Mouse (Mus musculus): ENCODE measurements around the gene Atg9b. TPM values are rescaled to one million over a fixed set of nuclear protein-coding genes. Genes with fewer than 3 reads are reported as not detected.

Atg9b gene
- 0.54 and 0.94 TPM in 2 replicates for polyA plus RNA-seq (2015; fragmentation: Nextera tagmentation; extraction: Ambion mirVana)

GRCm38 (mm10) chr5:24391864-24392263 lies at the start of gene Atg9b:
TSS of gene Atg9b (minus strand) at chr5:24392143.
- DNase-seq (ENCODE audit: low spot score) (no peak), ATAC-seq (no peak)
- Histone ChIP-seq H3K4me2 (replicated peaks; ENCODE audit: low read depth, low read length) (no peak within 1 kb of the TSS), H3K9ac (replicated peaks; ENCODE audit: low read depth) (no peak within 1 kb of the TSS), H3K27me3 (replicated peaks; ENCODE audit: insufficient read depth, low read length) (peaks cover 7% of the 10 kb centered on the region; the same call in 1 of the 2 replicates), H3K4me3 (ENCODE audit: low read depth, low read length) (no peak within 1 kb of the TSS), H3K36me3 (ENCODE audit: insufficient read depth, low read length) (no peaks in the 10 kb centered on the region), H3K4me1 (ENCODE audit: insufficient read depth, low read depth, low read length) (peaks cover 16% of the 10 kb centered on the region), H3K9me3 (ENCODE audit: low read length) (no peaks in the 10 kb centered on the region), H3K27ac (ENCODE audit: low read length) (no peak within 1 kb of the TSS)
- WGBS, result 83% methylated on average over 2 of the region's 7 CpGs
- TF ChIP-seq CTCF (IDR thresholded peaks at IDR 0.05), result no peak
- TF ChIP-seq EP300 (IDR thresholded peaks at IDR 0.05), result no peak

DNA sequence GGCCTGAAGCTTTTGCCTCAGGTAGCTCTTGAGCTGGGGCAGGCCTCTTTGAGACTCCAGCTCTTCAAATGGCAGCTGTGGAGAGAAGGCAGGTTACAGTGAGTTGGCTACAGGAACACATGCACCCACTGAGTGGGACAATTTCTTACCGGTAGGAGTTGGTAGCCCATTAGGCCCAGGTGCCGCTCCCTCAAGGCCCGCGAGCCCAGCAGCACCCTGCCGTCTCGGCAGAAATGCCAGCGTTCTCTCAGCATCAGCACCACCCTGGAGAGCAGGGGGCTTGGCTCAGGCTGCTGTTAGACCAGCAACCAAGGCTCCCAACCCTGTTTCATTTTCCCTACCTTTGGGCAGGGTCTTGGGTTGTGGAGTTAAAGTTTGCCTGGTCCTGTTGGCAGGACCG lies 49.2 kb upstream of the Atg9b start:
- TF ChIP-seq CTCF (IDR thresholded peaks at IDR 0.05) (no peak), EP300 (IDR thresholded peaks at IDR 0.05) (no peak)
- DNase-seq (ENCODE audit: low spot score) (no peak), ATAC-seq (no peak)
- H3K27me3 ChIP-seq (replicated peaks; ENCODE audit: insufficient read depth, low read length), result no peaks in the 10 kb centered on the region
- H3K27ac ChIP-seq (ENCODE audit: low read length), result no peak overlapping the region
- H3K4me1 ChIP-seq (ENCODE audit: insufficient read depth, low read depth, low read length), result peaks cover 10% of the 10 kb centered on the region
- H3K9me3 ChIP-seq (ENCODE audit: low read length), result no peaks in the 10 kb centered on the region
- H3K36me3 ChIP-seq (ENCODE audit: insufficient read depth, low read length), result peaks cover 27% of the 10 kb centered on the region
- H3K4me3 ChIP-seq (ENCODE audit: low read depth, low read length), result no peak overlapping the region
- H3K4me2 ChIP-seq (replicated peaks; ENCODE audit: low read depth, low read length), result no peak overlapping the region
- H3K9ac ChIP-seq (replicated peaks; ENCODE audit: low read depth), result no peak overlapping the region
- 92% methylated on average over 8 of the region's 8 CpGs for WGBS

DNA sequence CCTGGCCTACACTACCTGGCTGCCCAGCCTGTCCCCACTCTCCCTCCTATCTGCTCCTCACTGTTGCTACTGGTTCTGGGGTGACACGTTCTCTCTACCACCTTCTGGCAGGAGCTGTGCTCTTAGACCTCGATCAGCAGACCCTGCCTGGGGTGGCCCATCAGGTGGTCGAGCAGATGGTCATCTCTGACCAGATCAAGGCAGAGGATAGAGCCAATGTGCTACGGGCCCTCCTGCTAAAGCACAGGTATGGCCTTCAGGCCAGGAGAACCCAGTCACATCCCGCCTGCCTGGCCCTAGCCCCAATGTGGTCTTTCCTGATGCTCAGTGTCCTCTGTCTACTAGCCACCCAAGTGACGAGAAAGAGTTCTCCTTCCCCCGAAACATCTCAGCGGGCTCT lies 42.0 kb upstream of the Atg9b start:
- WGBS, result 82% methylated on average over 8 of the region's 8 CpGs
- H3K9me3 ChIP-seq (ENCODE audit: low read length), result no peaks in the 10 kb centered on the region
- TF ChIP-seq EP300 (IDR thresholded peaks at IDR 0.05), result no peak
- TF ChIP-seq CTCF (IDR thresholded peaks at IDR 0.05), result no peak
- no peak overlapping the region for H3K4me3 ChIP-seq (ENCODE audit: low read depth, low read length)
- no peak for DNase-seq (ENCODE audit: low spot score)
- peaks cover 69% of the 10 kb centered on the region for H3K36me3 ChIP-seq (ENCODE audit: insufficient read depth, low read length)
- H3K27me3 ChIP-seq (replicated peaks; ENCODE audit: insufficient read depth, low read length), result no peaks in the 10 kb centered on the region
- no peak overlapping the region for H3K27ac ChIP-seq (ENCODE audit: low read length)
- H3K9ac ChIP-seq (replicated peaks; ENCODE audit: low read depth), result no peak overlapping the region
- H3K4me2 ChIP-seq (replicated peaks; ENCODE audit: low read depth, low read length), result no peak overlapping the region
- no peaks in the 10 kb centered on the region for H3K4me1 ChIP-seq (ENCODE audit: insufficient read depth, low read depth, low read length)
- no peak for ATAC-seq

- Histone ChIP-seq H3K9ac (replicated peaks; ENCODE audit: low read depth) (no peak overlapping the region), H3K9me3 (ENCODE audit: low read length) (no peaks in the 10 kb centered on the region), H3K27ac (ENCODE audit: low read length) (no peak overlapping the region), H3K4me1 (ENCODE audit: insufficient read depth, low read depth, low read length) (peaks cover 27% of the 10 kb centered on the region), H3K4me2 (replicated peaks; ENCODE audit: low read depth, low read length) (peak overlapping the region; percentile 39), H3K4me3 (ENCODE audit: low read depth, low read length) (no peak overlapping the region), H3K36me3 (ENCODE audit: insufficient read depth, low read length) (peaks cover 35% of the 10 kb centered on the region), H3K27me3 (replicated peaks; ENCODE audit: insufficient read depth, low read length) (no peaks in the 10 kb centered on the region)
- DNase-seq (ENCODE audit: low spot score) (no peak), ATAC-seq (no peak)
- 43% methylated on average over 8 of the region's 9 CpGs for WGBS
- TF ChIP-seq EP300 (IDR thresholded peaks at IDR 0.05) (no peak), CTCF (IDR thresholded peaks at IDR 0.05) (no peak)
These were observed 36.7 kb upstream of the Atg9b start for GRCm38 (mm10) chr5:24428596-24428995.

DNA sequence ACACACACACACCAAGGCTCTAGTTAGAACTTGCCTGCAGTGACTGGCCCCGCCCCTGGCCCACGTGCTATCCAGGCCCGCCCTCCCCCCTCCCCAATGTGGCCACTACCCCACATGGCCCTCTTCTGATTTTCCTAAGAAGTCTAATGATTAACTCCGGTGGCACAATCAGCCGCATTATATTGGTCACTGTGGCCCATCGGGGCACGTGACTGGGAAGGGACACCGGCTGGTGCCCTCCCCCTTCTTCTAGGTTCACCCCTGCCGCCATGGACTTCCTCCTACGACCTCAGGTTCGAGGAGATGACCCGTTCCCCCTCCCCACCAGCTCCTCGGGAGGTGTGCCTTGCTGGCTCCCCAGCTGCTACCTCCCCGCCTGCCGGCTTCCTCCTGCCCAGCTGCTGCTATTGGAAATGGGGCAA lies 36.0 kb upstream of the Atg9b start:
- no peak overlapping the region for H3K4me3 ChIP-seq (ENCODE audit: low read depth, low read length)
- no peaks in the 10 kb centered on the region for H3K9me3 ChIP-seq (ENCODE audit: low read length)
- 19% methylated on average over 14 of the region's 15 CpGs for WGBS
- ATAC-seq (peak; percentile 11), DNase-seq (ENCODE audit: low spot score) (peak; percentile 81)
- no peak overlapping the region for H3K9ac ChIP-seq (replicated peaks; ENCODE audit: low read depth)
- H3K27me3 ChIP-seq (replicated peaks; ENCODE audit: insufficient read depth, low read length), result no peaks in the 10 kb centered on the region
- H3K4me2 ChIP-seq (replicated peaks; ENCODE audit: low read depth, low read length), result peak overlapping the region; percentile 39
- H3K27ac ChIP-seq (ENCODE audit: low read length), result no peak overlapping the region
- H3K4me1 ChIP-seq (ENCODE audit: insufficient read depth, low read depth, low read length), result peaks cover 28% of the 10 kb centered on the region
- TF ChIP-seq CTCF (IDR thresholded peaks at IDR 0.05), result no peak
- no peak for TF ChIP-seq EP300 (IDR thresholded peaks at IDR 0.05)
- H3K36me3 ChIP-seq (ENCODE audit: insufficient read depth, low read length), result peaks cover 32% of the 10 kb centered on the region

GRCm38 (mm10) chr5:24427285-24427633 lies 35.3 kb upstream of the Atg9b start:
- Histone ChIP-seq H3K27me3 (replicated peaks; ENCODE audit: insufficient read depth, low read length) (no peaks in the 10 kb centered on the region), H3K4me3 (ENCODE audit: low read depth, low read length) (no peak overlapping the region), H3K9ac (replicated peaks; ENCODE audit: low read depth) (no peak overlapping the region), H3K27ac (ENCODE audit: low read length) (peak overlapping the region; percentile 8), H3K9me3 (ENCODE audit: low read length) (no peaks in the 10 kb centered on the region), H3K36me3 (ENCODE audit: insufficient read depth, low read length) (peaks cover 25% of the 10 kb centered on the region), H3K4me1 (ENCODE audit: insufficient read depth, low read depth, low read length) (peaks cover 31% of the 10 kb centered on the region), H3K4me2 (replicated peaks; ENCODE audit: low read depth, low read length) (peak overlapping the region; percentile 81)
- WGBS, result 32% methylated on average over 12 of the region's 12 CpGs
- DNase-seq (ENCODE audit: low spot score), result no peak
- ATAC-seq, result no peak
- TF ChIP-seq CTCF (IDR thresholded peaks at IDR 0.05) (no peak), EP300 (IDR thresholded peaks at IDR 0.05) (no peak)

All from lung, postnatal 0 days (tissue).